Mouse (Mus musculus) fibroblast of lung, adult 2 months (primary cell): ENCODE measurements around the gene Plppr1.
A peak's percentile ranks its signal among the peaks of the same experiment; 100 is the strongest.
"Not testable (repeated sequence)": the region's sequence is repeated elsewhere in the genome, so short reads cannot be mapped to it uniquely, and the experiment has no call there.

Experiments
- DNase-seq: peaks from one replicate; pipeline ENCODE4 v3.0.0-alpha.2; 2011; ENCODE audit warnings: low read depth

Gene Plppr1

GRCm38 (mm10) chr4:49233032-49233406, 173.9 kb downstream of the Plppr1 start:
- DNase-seq, result no peak

- DNase-seq, result no peak
Measured at GRCm38 (mm10) chr4:49238111-49238510, 179.0 kb downstream of the Plppr1 start.

GRCm38 (mm10) chr4:49239451-49239850, 180.4 kb downstream of the Plppr1 start:
- DNase-seq, result no peak

- DNase-seq, result no peak
Measured at GRCm38 (mm10) chr4:49244791-49245190, 185.7 kb downstream of the Plppr1 start.

GRCm38 (mm10) chr4:49245274-49245673, 186.2 kb downstream of the Plppr1 start:
- no peak for DNase-seq

- no peak for DNase-seq
Measured at GRCm38 (mm10) chr4:49251262-49251661, 192.2 kb downstream of the Plppr1 start.

GRCm38 (mm10) chr4:49252169-49252568, 193.1 kb downstream of the Plppr1 start:
- no peak for DNase-seq

- DNase-seq, result no peak
Measured at GRCm38 (mm10) chr4:49278515-49278914, 219.4 kb downstream of the Plppr1 start.

GRCm38 (mm10) chr4:49284692-49285291, 225.7 kb downstream of the Plppr1 start:
- DNase-seq, result no peak

GRCm38 (mm10) chr4:49285340-49286196, 226.5 kb downstream of the Plppr1 start:
- DNase-seq, result no peak

GRCm38 (mm10) chr4:49286197-49286492, 227.1 kb downstream of the Plppr1 start:
- DNase-seq, result no peak

GRCm38 (mm10) chr4:49296434-49296833, 237.4 kb downstream of the Plppr1 start:
- DNase-seq, result no peak

GRCm38 (mm10) chr4:49299576-49299975, 240.5 kb downstream of the Plppr1 start:
- DNase-seq, result no peak

- DNase-seq, result peak; percentile 0
Measured at GRCm38 (mm10) chr4:49321903-49322635, 263.0 kb downstream of the Plppr1 start.

- DNase-seq, result not testable (repeated sequence)
Measured at GRCm38 (mm10) chr4:49337949-49338348, 278.9 kb downstream of the Plppr1 start.

- not testable (repeated sequence) for DNase-seq
Measured at GRCm38 (mm10) chr4:49340091-49340490, 281.0 kb downstream of the Plppr1 start.

- not testable (repeated sequence) for DNase-seq
Measured at GRCm38 (mm10) chr4:49348001-49348400, 288.9 kb downstream of the Plppr1 start.

GRCm38 (mm10) chr4:49348677-49349076, 289.6 kb downstream of the Plppr1 start:
- DNase-seq, result no peak

GRCm38 (mm10) chr4:49350470-49350869, 291.4 kb downstream of the Plppr1 start:
- no peak for DNase-seq

GRCm38 (mm10) chr4:49357097-49357496, 298.0 kb downstream of the Plppr1 start:
- DNase-seq, result no peak

- DNase-seq, result not testable (repeated sequence)
Measured at GRCm38 (mm10) chr4:49368046-49368445, 309.0 kb downstream of the Plppr1 start.

GRCm38 (mm10) chr4:49383576-49384318, 324.7 kb downstream of the Plppr1 start:
- DNase-seq, result not testable (repeated sequence)
